Mouse (Mus musculus) frontal cortex, adult 2 months (tissue): ENCODE data around the gene Ssty2. TPM values are rescaled to one million over a fixed set of nuclear protein-coding genes. Genes with fewer than 3 reads are reported as not detected.
"Not testable (repeated sequence)": the region's sequence is repeated elsewhere in the genome, so short reads cannot be mapped to it uniquely, and the experiment has no call there.

Source experiments
- DNase-seq, 2 experiments: peaks; one replicate each; pipeline ENCODE4 v3.0.0; 2022; ENCODE audit warnings: low spot score in 1 of 2; ENCODE audit errors: extremely low spot score in 1 of 2
- polyA plus RNA-seq: library from polyadenylated mRNA; depleted of rRNA; stranded (reverse); fragments of >200 nt; gene quantifications from 2 replicates; pipeline ENCODE4 v1.2.3, GENCODE M21; 2012; rRNA removed

The Ssty2 gene
- not detected in 2 replicates for polyA plus RNA-seq

DNA sequence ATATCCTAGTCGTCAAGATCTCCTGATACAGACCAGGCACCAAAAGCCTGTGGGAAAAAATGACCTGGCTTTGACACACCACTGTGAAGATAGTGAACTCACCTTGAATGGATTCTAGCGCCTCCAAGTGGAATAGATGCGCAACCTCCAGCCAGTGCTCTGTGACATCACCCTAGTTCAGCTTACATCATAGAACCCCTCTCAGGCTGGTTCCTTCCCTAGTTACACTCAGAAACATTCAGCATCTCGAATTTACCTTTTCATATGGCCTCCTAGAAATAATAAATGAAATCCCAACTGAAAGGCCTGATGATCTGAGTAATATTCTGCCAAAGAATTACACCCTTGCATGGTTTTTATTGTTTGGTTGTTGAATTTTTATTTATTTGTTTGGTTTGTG lies at the start of gene Ssty2:
TSS of gene Ssty2 (minus strand) at position 101 of the 400 bp plus-strand sequence.
- DNase-seq = not testable (repeated sequence)
